Mouse (Mus musculus) C2C12 (cell line): ENCODE measurements around the gene Elk3.

Source experiments
- CEBPB ChIP-seq: IDR thresholded peaks from one replicate; pipeline ENCODE4 v1.6.1; 2011; ENCODE audit warnings: low read depth, mild to moderate bottlenecking, control low read depth, moderate library complexity
- CTCF ChIP-seq: IDR thresholded peaks from one replicate; pipeline ENCODE4 v1.5.1; 2011; ENCODE audit not compliant: control insufficient read depth, insufficient read depth, insufficient read length
- MAX ChIP-seq: IDR thresholded peaks from one replicate; pipeline ENCODE4 v1.6.1; 2011; ENCODE audit warnings: mild to moderate bottlenecking, control low read depth
- MYOD1 ChIP-seq: IDR thresholded peaks from one replicate; pipeline ENCODE4 v1.6.1; 2011; ENCODE audit warnings: low read depth; ENCODE audit not compliant: control insufficient read depth, insufficient read length
- MYOG ChIP-seq: IDR thresholded peaks from one replicate; pipeline ENCODE4 v1.6.1; 2011; ENCODE audit not compliant: control insufficient read depth, insufficient read length; ENCODE audit errors: extremely low read depth
- USF1 ChIP-seq: IDR thresholded peaks from one replicate; pipeline ENCODE4 v1.6.1; 2011; ENCODE audit warnings: low read depth, mild to moderate bottlenecking, control low read depth, moderate library complexity

GRCm38 (mm10) chr10:93327187-93327586 lies 16.3 kb upstream of the Elk3 start:
- no peak for TF ChIP-seq CTCF
- TF ChIP-seq USF1: no peak
- TF ChIP-seq MYOD1: no peak
- no peak for TF ChIP-seq MAX
- TF ChIP-seq CEBPB: no peak
- no peak for TF ChIP-seq MYOG
